8 mouse cellular contexts compared by ENCODE assay signal in the genomic region with DNA sequence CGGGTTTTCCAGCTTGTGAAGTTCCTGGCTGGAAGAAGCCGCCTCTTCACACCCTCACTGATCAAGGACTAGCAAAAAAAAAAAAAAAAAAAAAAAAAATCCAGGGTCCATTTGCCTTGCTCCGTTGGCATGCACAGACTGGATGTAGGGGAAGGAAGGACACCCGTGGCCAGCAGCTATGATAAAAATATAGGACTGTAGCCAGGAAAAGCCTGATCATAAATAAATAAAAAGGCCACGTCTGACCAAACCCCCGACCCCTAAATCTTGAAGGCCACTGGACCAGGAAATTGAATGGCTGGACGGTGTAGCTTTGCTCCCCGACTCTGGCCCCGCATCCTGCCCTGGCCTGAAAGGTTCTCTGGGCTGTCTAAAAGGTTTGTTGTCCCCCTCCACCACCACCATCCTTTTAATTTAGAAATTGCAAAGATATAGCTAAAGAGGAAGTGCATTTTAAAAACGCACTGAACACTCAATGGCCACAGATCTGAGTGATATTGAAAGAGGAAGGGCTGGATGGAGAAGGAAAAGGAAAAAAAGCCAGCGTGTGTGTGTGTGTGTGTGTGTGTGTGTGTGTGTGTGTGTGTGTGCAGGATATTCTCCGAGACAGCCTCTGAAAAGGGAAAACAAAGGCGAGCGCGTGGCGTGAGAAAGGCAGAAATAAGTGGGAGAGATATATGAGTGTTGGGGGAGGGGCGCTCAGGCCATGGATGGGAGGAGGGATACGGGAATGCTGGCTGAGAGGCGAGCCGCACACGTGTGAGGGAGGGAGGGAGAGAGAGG.
DNase-seq lines count a peak whose midpoint lies in the region; ATAC-seq and TF ChIP-seq lines count a peak whose summit lies in the region.

No protein-coding gene starts in this region.

- no peak for TF ChIP-seq EP300 in heart, postnatal 0 days (IDR thresholded peaks at IDR 0.05; ENCODE audit: low read depth)

- peak; percentile 60 for DNase-seq in kidney, adult 2 months
- no peak for DNase-seq in kidney, adult 11 months
- DNase-seq in heart, postnatal 0 days (ENCODE audit: low spot score) = peak; percentile 54
- no peak for DNase-seq in frontal cortex, postnatal 36 days (ENCODE audit: low spot score in 2 of 2)
- DNase-seq in left cerebral cortex, adult 11 months (ENCODE audit: low spot score) = no peak

- no peaks in the 10 kb centered on the region for H3K36me3 ChIP-seq in kidney, adult 2 months (ENCODE audit: control insufficient read depth, insufficient read depth, low read length)
- no peaks in the 10 kb centered on the region for H3K36me3 ChIP-seq in heart, postnatal 0 days (replicated peaks; ENCODE audit: control insufficient read depth, insufficient read depth, low read length)
- no peaks in the 10 kb centered on the region for H3K36me3 ChIP-seq in limb, embryonic 15.5 days
- H3K36me3 ChIP-seq in midbrain, embryonic 16.5 days (ENCODE audit: control insufficient read depth, insufficient read depth, low read length) = no peaks in the 10 kb centered on the region

- TF ChIP-seq POLR2A in kidney, adult 2 months (IDR thresholded peaks at IDR 0.05; ENCODE audit: low read depth, low read length) = no peak

- H3K27ac ChIP-seq in kidney, adult 2 months (ENCODE audit: insufficient read depth, low read depth, low read length) = 0 out of 2 replicates have a peak overlapping the region, but pooled peaks have one; percentile 41
- H3K27ac ChIP-seq in brown adipose tissue, adult 24 weeks (replicated peaks; ENCODE audit: low read depth, low read length) = peak overlapping the region; percentile 27; the same call in 1 of the 2 replicates
- no peak overlapping the region for H3K27ac ChIP-seq in heart, postnatal 0 days (ENCODE audit: low read depth)
- peak overlapping the region; percentile 27; the same call in 1 of the 2 replicates for H3K27ac ChIP-seq in limb, embryonic 15.5 days
- peak overlapping the region; percentile 88 for H3K27ac ChIP-seq in midbrain, embryonic 16.5 days (ENCODE audit: low read length)

- H3K9ac ChIP-seq in heart, postnatal 0 days (replicated peaks; ENCODE audit: low read depth, low read length) = no peak overlapping the region
- H3K9ac ChIP-seq in limb, embryonic 15.5 days = no peak overlapping the region
- H3K9ac ChIP-seq in midbrain, embryonic 16.5 days (ENCODE audit: low read depth, low read length) = peak overlapping the region; percentile 52

- H3K9me3 ChIP-seq in heart, postnatal 0 days (replicated peaks; ENCODE audit: control insufficient read depth, low read length) = no peaks in the 10 kb centered on the region
- H3K9me3 ChIP-seq in limb, embryonic 15.5 days = no peaks in the 10 kb centered on the region
- H3K9me3 ChIP-seq in midbrain, embryonic 16.5 days (replicated peaks; ENCODE audit: control insufficient read depth, low read length, poor library complexity, severe bottlenecking) = no peaks in the 10 kb centered on the region

- peak overlapping the region; percentile 31 for H3K4me3 ChIP-seq in kidney, adult 2 months (ENCODE audit: insufficient read depth, low read depth, low read length)
- no peak overlapping the region for H3K4me3 ChIP-seq in brown adipose tissue, adult 24 weeks (ENCODE audit: insufficient read depth, low read depth, low read length)
- H3K4me3 ChIP-seq in heart, postnatal 0 days (ENCODE audit: low read depth, low read length) = peak overlapping the region; percentile 19
- H3K4me3 ChIP-seq in limb, embryonic 15.5 days = peak overlapping the region; percentile 24
- peak overlapping the region; percentile 17 for H3K4me3 ChIP-seq in midbrain, embryonic 16.5 days (ENCODE audit: low read depth, low read length)

- H3K27me3 ChIP-seq in kidney, adult 2 months (replicated peaks; ENCODE audit: control insufficient read depth, insufficient read depth, low read length) = no peaks in the 10 kb centered on the region; the same call in 1 of the 2 replicates
- H3K27me3 ChIP-seq in heart, postnatal 0 days (ENCODE audit: control insufficient read depth, insufficient read depth, low read length) = peaks cover 27% of the 10 kb centered on the region
- H3K27me3 ChIP-seq in limb, embryonic 15.5 days = peaks cover 26% of the 10 kb centered on the region
- peaks cover 5% of the 10 kb centered on the region; the same call in 1 of the 2 replicates for H3K27me3 ChIP-seq in midbrain, embryonic 16.5 days (ENCODE audit: control insufficient read depth, insufficient read depth, low read depth, low read length)

- TF ChIP-seq CTCF in kidney, adult 2 months (conservative IDR thresholded peaks at IDR 0.05; ENCODE audit: insufficient read depth, insufficient read length, low read depth, low read length) = no peak
- no peak for TF ChIP-seq CTCF in heart, postnatal 0 days (IDR thresholded peaks at IDR 0.05; ENCODE audit: low read depth)

- H3K4me2 ChIP-seq in heart, postnatal 0 days (ENCODE audit: low read depth, low read length) = peak overlapping the region; percentile 54
- peak overlapping the region; percentile 45 for H3K4me2 ChIP-seq in limb, embryonic 15.5 days
- peak overlapping the region; percentile 55 for H3K4me2 ChIP-seq in midbrain, embryonic 16.5 days (ENCODE audit: low read length)

- 6% methylated on average over 20 of the region's 21 CpGs for WGBS in kidney, adult 2 months
- 1% methylated on average over 21 of the region's 21 CpGs for WGBS in heart, postnatal 0 days
- 5% methylated on average over 21 of the region's 21 CpGs for WGBS in limb, embryonic 15.5 days
- WGBS in midbrain, embryonic 16.5 days = 2% methylated on average over 20 of the region's 21 CpGs

- H3K4me1 ChIP-seq in kidney, adult 2 months (ENCODE audit: control insufficient read depth, insufficient read depth, low read length) = peaks cover 6% of the 10 kb centered on the region
- peaks cover 6% of the 10 kb centered on the region for H3K4me1 ChIP-seq in brown adipose tissue, adult 24 weeks (ENCODE audit: control insufficient read depth, insufficient read depth, insufficient read length, low read length)
- peaks cover 18% of the 10 kb centered on the region; the same call in 1 of the 2 replicates for H3K4me1 ChIP-seq in heart, postnatal 0 days (ENCODE audit: control insufficient read depth, insufficient read depth)
- H3K4me1 ChIP-seq in limb, embryonic 15.5 days = peaks cover 30% of the 10 kb centered on the region
- H3K4me1 ChIP-seq in midbrain, embryonic 16.5 days (ENCODE audit: control insufficient read depth, insufficient read depth, low read length) = peaks cover 33% of the 10 kb centered on the region

- peak; percentile 32; the same call in 1 of the 2 replicates for ATAC-seq in heart, postnatal 0 days (ENCODE audit: insufficient read depth, low read depth)
- no peak for ATAC-seq in limb, embryonic 15.5 days (ENCODE audit: insufficient number of reproducible peaks, low FRiP score, low TSS enrichment, low read depth)
- ATAC-seq in midbrain, embryonic 16.5 days = peak; percentile 64

Comparison
In these comparisons a context has a peak if more than half of its experiments do, and no peak if none do; other contexts are left out.
1. DNase-seq: peak in kidney, adult 2 months (single experiment) and heart, postnatal 0 days (single experiment); none in kidney, adult 11 months (single experiment), frontal cortex, postnatal 36 days (0 of 2) and left cerebral cortex, adult 11 months (single experiment).
2. Peak in every context shown above with its lines, with median percentiles within 50 percentile points of each other: H3K4me2 ChIP-seq.